Comparison of ENCODE assay signal across 29 mouse cellular contexts in the genomic region with DNA sequence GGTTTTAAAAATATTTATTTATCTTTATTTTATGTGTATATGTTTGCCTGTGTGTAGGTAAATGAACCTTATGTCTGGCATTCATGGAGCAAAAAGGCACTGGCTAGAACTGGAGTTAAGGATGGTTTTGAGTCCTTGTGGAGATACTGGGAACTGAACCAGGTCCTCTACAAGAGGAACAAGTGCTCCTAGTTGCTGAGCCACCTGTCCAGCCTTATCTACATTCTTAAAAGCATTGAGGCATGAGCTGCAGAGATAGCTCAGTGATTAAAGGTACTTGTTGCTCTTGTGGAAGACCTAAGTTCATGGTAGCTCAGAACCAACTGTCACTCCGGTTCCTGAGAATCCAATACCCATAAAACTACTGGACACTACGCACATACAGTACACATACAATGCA. TPM values are rescaled to one million over a fixed set of nuclear protein-coding genes. Genes with fewer than 3 reads are reported as not detected.
A peak's percentile ranks its signal among the peaks of the same experiment; 100 is the strongest.
DNase-seq lines count a peak whose midpoint lies in the region; ATAC-seq lines count a peak whose summit lies in the region.
"Had no signal": no experiment of that assay in that cellular context is flagged by ENCODE, and none has a peak within 500 bp of the region (broad histone marks: within the 10 kb centered on the region; RNA-seq: fewer than 3 reads in every experiment).

No protein-coding gene starts in this region.

- 0 out of 2 replicates have a peak overlapping the region, but pooled peaks have one; percentile 36 for H3K9ac ChIP-seq in liver, embryonic 13.5 days
- 0 out of 2 replicates have a peak overlapping the region, but pooled peaks have one; percentile 13 for H3K9ac ChIP-seq in liver, embryonic 16.5 days (ENCODE audit: low read depth, low read length)
- no peak overlapping the region for H3K9ac ChIP-seq in kidney, embryonic 14.5 days (ENCODE audit: low read depth, low read length)
- H3K9ac ChIP-seq: embryonic facial prominence, embryonic 13.5 days; forebrain, embryonic 13.5 days; heart, embryonic 13.5 days; hindbrain, embryonic 14.5 days had no signal

- no peak for DNase-seq in liver, embryonic 13.5 days
- no peak for DNase-seq in MN1 (ENCODE audit: low spot score)
- DNase-seq: adrenal gland, postnatal 10 days; cerebellum, adult 11 months; cerebellum, adult 2 months; cerebellum, adult 9-11 months; cerebellum, postnatal 25 days; embryo, embryonic 11 days; gastrocnemius, postnatal 10 days; gastrocnemius, postnatal 36 days; heart, adult 2 months; heart, postnatal 14 days; heart, postnatal 4 days had no signal

- H3K9me3 ChIP-seq in liver, embryonic 13.5 days (replicated peaks) = no peaks in the 10 kb centered on the region
- H3K9me3 ChIP-seq in liver, embryonic 16.5 days (replicated peaks; ENCODE audit: control insufficient read depth, low read length) = no peaks in the 10 kb centered on the region
- H3K9me3 ChIP-seq in kidney, embryonic 14.5 days (ENCODE audit: control insufficient read depth, low read length) = no peaks in the 10 kb centered on the region
- H3K9me3 ChIP-seq: embryonic facial prominence, embryonic 10.5 days; embryonic facial prominence, embryonic 13.5 days; forebrain, embryonic 10.5 days; forebrain, embryonic 13.5 days; heart, embryonic 10.5 days; heart, embryonic 13.5 days had no signal

- no peak overlapping the region for H3K4me2 ChIP-seq in liver, embryonic 13.5 days
- H3K4me2 ChIP-seq in liver, embryonic 16.5 days (ENCODE audit: low read depth, low read length) = no peak overlapping the region
- H3K4me2 ChIP-seq in kidney, embryonic 14.5 days (replicated peaks; ENCODE audit: low read depth, low read length) = no peak overlapping the region
- H3K4me2 ChIP-seq: embryonic facial prominence, embryonic 13.5 days; forebrain, embryonic 13.5 days; heart, embryonic 13.5 days; hindbrain, embryonic 14.5 days had no signal

- peak overlapping the region; percentile 31 for H3K27ac ChIP-seq in liver, embryonic 13.5 days
- no peak overlapping the region for H3K27ac ChIP-seq in liver, embryonic 16.5 days (ENCODE audit: low read length)
- H3K27ac ChIP-seq in kidney, embryonic 14.5 days (ENCODE audit: low read depth, low read length) = no peak overlapping the region
- H3K27ac ChIP-seq: embryonic facial prominence, embryonic 10.5 days; embryonic facial prominence, embryonic 13.5 days; forebrain, embryonic 10.5 days; forebrain, embryonic 13.5 days; heart, adult 2 months; heart, embryonic 10.5 days; heart, embryonic 13.5 days; hindbrain, embryonic 14.5 days; hindbrain, postnatal 0 days had no signal

- peaks cover 20% of the 10 kb centered on the region for H3K36me3 ChIP-seq in liver, embryonic 13.5 days
- peaks cover 4% of the 10 kb centered on the region for H3K36me3 ChIP-seq in liver, embryonic 16.5 days (ENCODE audit: control insufficient read depth, insufficient read depth)
- H3K36me3 ChIP-seq in kidney, embryonic 14.5 days (ENCODE audit: control insufficient read depth, insufficient read depth, low read length) = peaks cover under 1% of the 10 kb centered on the region

- 0 out of 2 replicates have a peak, but pooled peaks have one; percentile 36 for ATAC-seq in erythroblast, adult 5-6 weeks (replicated peaks; ENCODE audit: low FRiP score, poor library complexity, severe bottlenecking)
- ATAC-seq in liver, embryonic 13.5 days (ENCODE audit: low read depth) = peak; percentile 71
- peak; percentile 67 for ATAC-seq in liver, embryonic 16.5 days (ENCODE audit: low read depth)
- ATAC-seq in megakaryocyte-erythroid progenitor cell, adult 5-6 weeks (replicated peaks; ENCODE audit: low FRiP score, low TSS enrichment, poor library complexity, severe bottlenecking) = peak; percentile 82
- no peak for ATAC-seq in kidney, embryonic 14.5 days (ENCODE audit: low FRiP score, low TSS enrichment)
- ATAC-seq in inflammation-experienced regulatory T-cells, adult 6 months = no peak
- ATAC-seq: CD4-positive, CD25-positive, alpha-beta regulatory T cell, adult 4 months; forebrain, embryonic 13.5 days; forebrain, embryonic 16.5 days; hindbrain, postnatal 0 days; Patski had no signal

- no peaks in the 10 kb centered on the region for H3K27me3 ChIP-seq in liver, embryonic 13.5 days
- no peaks in the 10 kb centered on the region for H3K27me3 ChIP-seq in liver, embryonic 16.5 days (ENCODE audit: control insufficient read depth, insufficient read depth, low read depth, low read length)
- H3K27me3 ChIP-seq in kidney, embryonic 14.5 days (ENCODE audit: control insufficient read depth, insufficient read depth, low read length) = no peaks in the 10 kb centered on the region
- H3K27me3 ChIP-seq: embryonic facial prominence, embryonic 13.5 days; forebrain, embryonic 13.5 days; heart, embryonic 13.5 days; Patski had no signal

- H3K4me1 ChIP-seq in liver, embryonic 13.5 days (replicated peaks) = peaks cover 40% of the 10 kb centered on the region
- H3K4me1 ChIP-seq in liver, embryonic 16.5 days (ENCODE audit: control insufficient read depth, low read depth, low read length) = peaks cover 16% of the 10 kb centered on the region
- no peaks in the 10 kb centered on the region for H3K4me1 ChIP-seq in kidney, embryonic 14.5 days (ENCODE audit: control insufficient read depth, insufficient read depth, low read length)
- H3K4me1 ChIP-seq: embryonic facial prominence, embryonic 10.5 days; embryonic facial prominence, embryonic 13.5 days; forebrain, embryonic 10.5 days; forebrain, embryonic 13.5 days; heart, embryonic 10.5 days had no signal

- 88% methylated on average over 2 of the region's 2 CpGs for WGBS in liver, embryonic 13.5 days (ENCODE audit: insufficient replicate concordance)
- WGBS in liver, embryonic 16.5 days (ENCODE audit: insufficient replicate concordance) = 84% methylated on average over 2 of the region's 2 CpGs
- WGBS in kidney, embryonic 14.5 days = 81% methylated on average over 2 of the region's 2 CpGs

- no peak overlapping the region for H3K4me3 ChIP-seq in liver, embryonic 13.5 days (replicated peaks)
- H3K4me3 ChIP-seq in liver, embryonic 16.5 days (ENCODE audit: low read depth, low read length) = no peak overlapping the region
- no peak overlapping the region for H3K4me3 ChIP-seq in kidney, embryonic 14.5 days (ENCODE audit: low read length)
- H3K4me3 ChIP-seq: embryonic facial prominence, embryonic 10.5 days; embryonic facial prominence, embryonic 13.5 days; forebrain, embryonic 10.5 days; forebrain, embryonic 13.5 days; heart, adult 2 months; heart, embryonic 10.5 days; heart, embryonic 13.5 days had no signal

RNA-seq across cellular contexts. Expression of gene Ipo11, which starts 49.4 kb away (rescaled TPM):
- 22.9 and 28.8 TPM in 2 replicates for total RNA-seq in erythroblast, adult 5-6 weeks (2015; ENCODE audit: low replicate concordance)
- total RNA-seq in erythroblast, adult 5-6 weeks (2017; ENCODE audit: low replicate concordance) = 14.8 and 16.0 TPM in 2 replicates
- polyA plus RNA-seq in liver, embryonic 13.5 days (2015; fragmentation: Nextera tagmentation; extraction: Ambion mirVana) = 40.7 and 46.7 TPM in 2 replicates
- 24.3 and 28.5 TPM in 2 replicates for polyA plus RNA-seq in liver, embryonic 16.5 days (2015; fragmentation: Nextera tagmentation; extraction: Ambion mirVana)
- total RNA-seq in megakaryocyte-erythroid progenitor cell, adult 5-6 weeks (2014; fragmentation: Nextera tagmentation) = 62.4 and 67.1 TPM in 2 replicates
- 53.6 and 60.1 TPM in 2 replicates for total RNA-seq in megakaryocyte-erythroid progenitor cell, adult 5-6 weeks (2017)
- polyA plus RNA-seq in kidney, embryonic 14.5 days (2014; fragmentation: Nextera tagmentation; extraction: Ambion mirVana) = 76.7 and 88.5 TPM in 2 replicates
- polyA plus RNA-seq in inflammation-experienced regulatory T-cells, adult 6 months (2017; shearing (Covaris generic)) = 10 to 100 TPM; 24.8 to 35.1 (median 34.1) TPM

RNA-seq across cellular contexts. Expression of gene Dimt1, which starts 59.6 kb away (rescaled TPM):
- total RNA-seq in erythroblast, adult 5-6 weeks (2015; ENCODE audit: low replicate concordance) = 7.1 and 12.1 TPM in 2 replicates
- total RNA-seq in erythroblast, adult 5-6 weeks (2017; ENCODE audit: low replicate concordance) = 3.3 and 7.1 TPM in 2 replicates
- 23.9 and 27.7 TPM in 2 replicates for polyA plus RNA-seq in liver, embryonic 13.5 days (2015; fragmentation: Nextera tagmentation; extraction: Ambion mirVana)
- polyA plus RNA-seq in liver, embryonic 16.5 days (2015; fragmentation: Nextera tagmentation; extraction: Ambion mirVana) = 11.1 and 12.8 TPM in 2 replicates
- 31.6 and 38.6 TPM in 2 replicates for total RNA-seq in megakaryocyte-erythroid progenitor cell, adult 5-6 weeks (2014; fragmentation: Nextera tagmentation)
- 37.3 and 55.3 TPM in 2 replicates for total RNA-seq in megakaryocyte-erythroid progenitor cell, adult 5-6 weeks (2017)
- polyA plus RNA-seq in kidney, embryonic 14.5 days (2014; fragmentation: Nextera tagmentation; extraction: Ambion mirVana) = 54.6 and 58.6 TPM in 2 replicates
- 10 to 100 TPM; 25.0 to 31.0 (median 29.8) TPM for polyA plus RNA-seq in inflammation-experienced regulatory T-cells, adult 6 months (2017; shearing (Covaris generic))

Comparison
In these comparisons a context has a peak if more than half of its experiments do, and no peak if none do; other contexts are left out.
1. ATAC-seq: peak in erythroblast, adult 5-6 weeks (single experiment), liver, embryonic 13.5 days (single experiment), liver, embryonic 16.5 days (single experiment) and megakaryocyte-erythroid progenitor cell, adult 5-6 weeks (single experiment); none in kidney, embryonic 14.5 days (single experiment) and inflammation-experienced regulatory T-cells, adult 6 months (single experiment).